Mouse (Mus musculus) cerebral cortex, adult 2 months (tissue): ENCODE measurements around the gene Scrg1.

Experiments
- WGBS: fragments of 180-500 bp; shearing (Covaris S2); methylation state at CpG from one replicate; pipeline ENCODE4 v1.1.7; 2018; 5-methylcytosine and 5-hydroxymethylcytosine counted together

Scrg1 gene

GRCm38 (mm10) chr8:57511316-57512118 is 55.8 kb downstream of the Scrg1 start, which contains the start of gene Hmgb2:
Gene Hmgb2 (plus strand): TSS chr8:57511907.
- under 1% methylated on average over 63 of the region's 63 CpGs for WGBS

- under 1% methylated on average over 96 of the region's 96 CpGs for WGBS
Measured at GRCm38 (mm10) chr8:57512141-57513056, 56.7 kb downstream of the Scrg1 start.

GRCm38 (mm10) chr8:57513178-57513661 is 57.5 kb downstream of the Scrg1 start:
- 31% methylated on average over 10 of the region's 10 CpGs for WGBS

DNA sequence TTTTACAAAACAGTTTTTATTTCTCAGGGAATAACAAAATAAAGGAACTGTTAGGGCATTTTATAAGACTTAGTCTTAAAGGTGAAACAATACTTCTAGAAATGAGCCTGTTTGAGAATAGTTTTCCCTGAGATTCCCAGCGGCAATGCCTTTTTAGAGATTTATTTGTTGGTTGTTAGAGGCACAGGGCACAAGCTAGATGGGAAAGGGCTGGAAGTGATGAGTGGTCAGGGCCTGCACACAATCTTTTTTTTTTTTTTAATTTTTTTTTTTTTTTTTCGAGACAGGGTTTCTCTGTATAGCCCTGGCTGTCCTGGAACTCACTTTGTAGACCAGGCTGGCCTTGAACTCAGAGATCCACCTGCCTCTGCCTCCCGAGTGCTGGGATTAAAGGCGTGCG is 61.0 kb downstream of the Scrg1 start:
- 91% methylated on average over 5 of the region's 5 CpGs for WGBS

DNA sequence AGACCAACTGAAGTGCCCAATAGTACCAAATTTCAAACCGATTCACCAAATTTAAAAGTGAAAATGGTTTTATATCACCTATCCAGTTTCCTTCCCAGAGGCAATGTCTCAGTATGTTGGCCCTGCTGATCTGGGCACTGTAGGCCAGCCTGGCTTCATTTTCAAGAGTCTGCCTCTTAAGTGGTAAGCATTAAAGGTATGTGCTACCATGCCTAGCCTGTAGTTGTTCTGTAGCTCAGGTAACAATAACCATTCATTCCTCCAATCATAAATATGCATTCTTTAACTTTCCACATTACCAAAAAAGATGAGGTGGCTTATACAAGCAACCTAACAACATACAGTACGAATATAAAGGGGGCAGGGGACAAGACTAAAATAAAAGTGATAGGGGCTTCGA is 62.0 kb downstream of the Scrg1 start:
- 95% methylated on average over 3 of the region's 3 CpGs for WGBS

GRCm38 (mm10) chr8:57520186-57520786 is 64.6 kb downstream of the Scrg1 start:
- 85% methylated on average over 12 of the region's 12 CpGs for WGBS
